Mouse (Mus musculus) liver, embryonic 12.5 days (tissue): ENCODE measurements around the gene Rnaset2a. TPM values are rescaled to one million over a fixed set of nuclear protein-coding genes. Genes with fewer than 3 reads are reported as not detected.
"Not testable (repeated sequence)": the region's sequence is repeated elsewhere in the genome, so short reads cannot be mapped to it uniquely, and the experiment has no call there.

ENCODE experiments used
- ATAC-seq: fragments of 200-750 bp; cut with Nextera tagmentation; 2 replicates; pipeline ENCODE4 v1.8.0; 2017; ENCODE audit warnings: moderate number of reproducible peaks, mild to moderate bottlenecking, moderate library complexity
- H3K27ac ChIP-seq: fragments of 300-500 bp; sonication (generic); 2 replicates; pipeline ENCODE4 v1.5.1; 2016; ENCODE audit warnings: mild to moderate bottlenecking
- H3K27me3 ChIP-seq: fragments of 300-500 bp; sonication (generic); replicated peaks from 2 replicates; pipeline ENCODE4 v1.6.1; 2016; ENCODE audit warnings: mild to moderate bottlenecking, moderate library complexity
- H3K36me3 ChIP-seq: fragments of 300-500 bp; sonication (generic); 2 replicates; pipeline ENCODE4 v1.6.1; 2016; ENCODE audit warnings: mild to moderate bottlenecking, moderate library complexity
- H3K4me1 ChIP-seq: fragments of 300-500 bp; sonication (generic); 2 replicates; pipeline ENCODE4 v1.6.1; 2016
- H3K4me2 ChIP-seq: fragments of 300-500 bp; sonication (generic); 2 replicates; pipeline ENCODE4 v1.6.1; 2016; ENCODE audit warnings: mild to moderate bottlenecking, moderate library complexity
- H3K4me3 ChIP-seq: fragments of 300-500 bp; sonication (generic); 2 replicates; pipeline ENCODE4 v1.5.1; 2016; ENCODE audit warnings: mild to moderate bottlenecking, moderate library complexity
- H3K9ac ChIP-seq: fragments of 300-500 bp; sonication (generic); 2 replicates; pipeline ENCODE4 v1.6.1; 2016; ENCODE audit warnings: mild to moderate bottlenecking, moderate library complexity
- H3K9me3 ChIP-seq: fragments of 300-500 bp; sonication (generic); replicated peaks from 2 replicates; pipeline ENCODE4 v1.6.1; 2016; ENCODE audit warnings: mild to moderate bottlenecking, moderate library complexity
- WGBS: fragments of 180-500 bp; shearing (Covaris S2); methylation state at CpG from one replicate; pipeline ENCODE4 v1.1.7; 2016; ENCODE audit not compliant: insufficient replicate concordance; 5-methylcytosine and 5-hydroxymethylcytosine counted together
- polyA plus RNA-seq: library from polyadenylated mRNA; unstranded; fragments of >200 nt; fragmentation: Nextera tagmentation; extraction: Ambion mirVana; gene quantifications from 2 replicates; pipeline ENCODE4 v1.2.1, GENCODE M21; 2016

The Rnaset2a gene
- polyA plus RNA-seq: 16.6 and 17.0 TPM in 2 replicates

GRCm38 (mm10) chr17:8147439-8148316 is at the start of gene Rnaset2a, which contains the start of gene Gm49673:
Rnaset2a (minus strand) TSS chr17:8148097.
Gm49673 (minus strand) TSS chr17:8147788.
- Histone ChIP-seq H3K4me2 (peak within 1 kb of the TSS; percentile 72), H3K9ac (peak within 1 kb of the TSS; percentile 78), H3K4me3 (peak within 1 kb of the TSS; percentile 67)
- not testable (repeated sequence) for H3K27me3 ChIP-seq, H3K27ac ChIP-seq, H3K9me3 ChIP-seq, H3K4me1 ChIP-seq, H3K36me3 ChIP-seq
- ATAC-seq: peak; percentile 98
- WGBS: under 1% methylated on average over 47 of the region's 67 CpGs

- 72% methylated on average over 3 of the region's 3 CpGs for WGBS
- no peak overlapping the region for H3K4me2 ChIP-seq
Observed at GRCm38 (mm10) chr17:8197652-8198051, 49.8 kb upstream of the Rnaset2a start.

GRCm38 (mm10) chr17:8195685-8196376 is 47.9 kb upstream of the Rnaset2a start:
- Histone ChIP-seq H3K9me3 (no peaks in the 10 kb centered on the region), H3K4me3 (no peak overlapping the region), H3K9ac (no peak overlapping the region), H3K4me1 (no peaks in the 10 kb centered on the region; the same call in 1 of the 2 replicates), H3K4me2 (no peak overlapping the region), H3K27me3 (no peaks in the 10 kb centered on the region), H3K36me3 (peaks cover 55% of the 10 kb centered on the region), H3K27ac (no peak overlapping the region)
- 74% methylated on average over 8 of the region's 8 CpGs for WGBS
- ATAC-seq: no peak

More at GRCm38 (mm10) chr17:8197652-8198051, 49.8 kb upstream of the Rnaset2a start:
- Histone ChIP-seq H3K9ac (no peak overlapping the region), H3K9me3 (no peaks in the 10 kb centered on the region), H3K27ac (no peak overlapping the region), H3K4me1 (no peaks in the 10 kb centered on the region; the same call in 1 of the 2 replicates), H3K36me3 (peaks cover 41% of the 10 kb centered on the region), H3K27me3 (no peaks in the 10 kb centered on the region), H3K4me3 (no peak overlapping the region)
- no peak for ATAC-seq

GRCm38 (mm10) chr17:8193678-8194077 is 45.8 kb upstream of the Rnaset2a start:
- Histone ChIP-seq H3K36me3 (peaks cover 77% of the 10 kb centered on the region), H3K27ac (no peak overlapping the region), H3K9me3 (no peaks in the 10 kb centered on the region), H3K27me3 (no peaks in the 10 kb centered on the region), H3K4me2 (no peak overlapping the region), H3K9ac (no peak overlapping the region), H3K4me1 (no peaks in the 10 kb centered on the region; the same call in 1 of the 2 replicates), H3K4me3 (no peak overlapping the region)
- ATAC-seq: no peak
- WGBS: 82% methylated on average over 8 of the region's 8 CpGs

GRCm38 (mm10) chr17:8184217-8184616 is 36.3 kb upstream of the Rnaset2a start:
- Histone ChIP-seq H3K4me2 (no peak overlapping the region), H3K4me3 (no peak overlapping the region), H3K27ac (no peak overlapping the region), H3K36me3 (peaks cover 87% of the 10 kb centered on the region), H3K9ac (no peak overlapping the region), H3K27me3 (no peaks in the 10 kb centered on the region), H3K4me1 (no peaks in the 10 kb centered on the region), H3K9me3 (no peaks in the 10 kb centered on the region)
- WGBS: 80% methylated on average over 7 of the region's 7 CpGs
- no peak for ATAC-seq

- H3K36me3 ChIP-seq: peaks cover 86% of the 10 kb centered on the region
- H3K27me3 ChIP-seq: no peaks in the 10 kb centered on the region
- 82% methylated on average over 5 of the region's 5 CpGs for WGBS
- H3K4me3 ChIP-seq: no peak overlapping the region
- H3K9ac ChIP-seq: no peak overlapping the region
- no peaks in the 10 kb centered on the region for H3K4me1 ChIP-seq
- no peaks in the 10 kb centered on the region for H3K9me3 ChIP-seq
- no peak overlapping the region for H3K4me2 ChIP-seq
- ATAC-seq: no peak
- H3K27ac ChIP-seq: no peak overlapping the region
Observed at GRCm38 (mm10) chr17:8183815-8184214, 35.9 kb upstream of the Rnaset2a start.

GRCm38 (mm10) chr17:8177090-8177489 is 29.2 kb upstream of the Rnaset2a start:
- peaks cover 89% of the 10 kb centered on the region for H3K36me3 ChIP-seq
- no peak for ATAC-seq

GRCm38 (mm10) chr17:8171081-8171480 is 23.2 kb upstream of the Rnaset2a start:
- Histone ChIP-seq H3K9me3 (no peaks in the 10 kb centered on the region), H3K4me1 (0 out of 2 replicates have a peak, but pooled peaks cover 3% of the 10 kb centered on the region), H3K9ac (no peak overlapping the region), H3K4me3 (no peak overlapping the region), H3K4me2 (no peak overlapping the region), H3K27ac (no peak overlapping the region), H3K36me3 (peaks cover 72% of the 10 kb centered on the region), H3K27me3 (no peaks in the 10 kb centered on the region)
- ATAC-seq: no peak
- WGBS: 69% methylated on average over 4 of the region's 4 CpGs

More at GRCm38 (mm10) chr17:8177090-8177489, 29.2 kb upstream of the Rnaset2a start:
- Histone ChIP-seq H3K27ac (no peak overlapping the region), H3K4me2 (no peak overlapping the region), H3K27me3 (no peaks in the 10 kb centered on the region), H3K9ac (no peak overlapping the region), H3K4me1 (no peaks in the 10 kb centered on the region), H3K4me3 (no peak overlapping the region), H3K9me3 (no peaks in the 10 kb centered on the region)
- WGBS: 86% methylated on average over 5 of the region's 5 CpGs

GRCm38 (mm10) chr17:8170331-8170730 is 22.4 kb upstream of the Rnaset2a start:
- H3K9ac ChIP-seq: no peak overlapping the region
- H3K4me2 ChIP-seq: no peak overlapping the region
- no peaks in the 10 kb centered on the region for H3K9me3 ChIP-seq
- no peak for ATAC-seq
- no peak overlapping the region for H3K27ac ChIP-seq
- 75% methylated on average over 7 of the region's 7 CpGs for WGBS
- no peaks in the 10 kb centered on the region for H3K27me3 ChIP-seq
- 0 out of 2 replicates have a peak, but pooled peaks cover 3% of the 10 kb centered on the region for H3K4me1 ChIP-seq
- H3K36me3 ChIP-seq: peaks cover 65% of the 10 kb centered on the region
- no peak overlapping the region for H3K4me3 ChIP-seq

- H3K9me3 ChIP-seq, H3K4me2 ChIP-seq, H3K9ac ChIP-seq, ATAC-seq, H3K27ac ChIP-seq, H3K4me3 ChIP-seq, H3K4me1 ChIP-seq, H3K27me3 ChIP-seq: not testable (repeated sequence)
- WGBS: 79% methylated on average over 7 of the region's 8 CpGs
- peaks cover 38% of the 10 kb centered on the region for H3K36me3 ChIP-seq
Observed at GRCm38 (mm10) chr17:8167436-8167835, 19.5 kb upstream of the Rnaset2a start.

- not testable (repeated sequence) for H3K4me1 ChIP-seq, H3K27me3 ChIP-seq, ATAC-seq, H3K9me3 ChIP-seq, H3K27ac ChIP-seq
- WGBS: 59% methylated on average over 2 of the region's 3 CpGs
- Histone ChIP-seq H3K4me2 (peak overlapping the region; percentile 58), H3K36me3 (peaks cover 28% of the 10 kb centered on the region), H3K9ac (peak overlapping the region; percentile 79; the same call in 1 of the 2 replicates), H3K4me3 (peak overlapping the region; percentile 68)
Observed at GRCm38 (mm10) chr17:8166454-8166853, 18.6 kb upstream of the Rnaset2a start.

- 0% methylated on average over 11 of the region's 11 CpGs for WGBS
- H3K9me3 ChIP-seq, ATAC-seq, H3K27ac ChIP-seq, H3K4me1 ChIP-seq, H3K27me3 ChIP-seq: not testable (repeated sequence)
- Histone ChIP-seq H3K36me3 (peaks cover 23% of the 10 kb centered on the region), H3K9ac (peak overlapping the region; percentile 79), H3K4me3 (peak overlapping the region; percentile 68), H3K4me2 (peak overlapping the region; percentile 58)
Observed at GRCm38 (mm10) chr17:8165977-8166376, 18.1 kb upstream of the Rnaset2a start.
